Mouse (Mus musculus) spleen, postnatal 4 days (tissue): ENCODE results near the gene Tspo2.
"Not testable (repeated sequence)": the region's sequence is repeated elsewhere in the genome, so short reads cannot be mapped to it uniquely, and the experiment has no call there.

ENCODE experiments used
- DNase-seq, 2 experiments: peaks; one replicate each; pipeline ENCODE4 v3.0.0; 2022; ENCODE audit warnings: low spot score in 2 of 2

Tspo2 gene

DNA sequence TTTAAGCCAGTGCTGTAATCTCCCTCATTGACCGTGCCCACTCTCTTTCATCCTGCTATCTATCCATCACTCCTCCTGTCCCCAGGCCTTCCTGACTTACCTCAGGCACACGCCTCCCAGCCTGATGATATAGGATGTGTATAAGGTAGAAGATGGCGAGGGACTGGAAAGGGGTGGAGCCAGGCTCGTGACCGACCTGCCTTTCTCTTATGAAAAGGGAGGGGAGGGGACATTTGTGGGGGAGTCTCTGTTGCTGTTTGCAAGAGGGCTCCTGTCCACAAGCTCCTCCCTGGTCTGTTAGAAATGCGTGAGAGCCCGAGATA is at the start of gene Tspo2:
Gene Tspo2 (minus strand): TSS at position 170 of the 323 bp plus-strand sequence.
- peak; percentile 78 to 84 for DNase-seq

DNA sequence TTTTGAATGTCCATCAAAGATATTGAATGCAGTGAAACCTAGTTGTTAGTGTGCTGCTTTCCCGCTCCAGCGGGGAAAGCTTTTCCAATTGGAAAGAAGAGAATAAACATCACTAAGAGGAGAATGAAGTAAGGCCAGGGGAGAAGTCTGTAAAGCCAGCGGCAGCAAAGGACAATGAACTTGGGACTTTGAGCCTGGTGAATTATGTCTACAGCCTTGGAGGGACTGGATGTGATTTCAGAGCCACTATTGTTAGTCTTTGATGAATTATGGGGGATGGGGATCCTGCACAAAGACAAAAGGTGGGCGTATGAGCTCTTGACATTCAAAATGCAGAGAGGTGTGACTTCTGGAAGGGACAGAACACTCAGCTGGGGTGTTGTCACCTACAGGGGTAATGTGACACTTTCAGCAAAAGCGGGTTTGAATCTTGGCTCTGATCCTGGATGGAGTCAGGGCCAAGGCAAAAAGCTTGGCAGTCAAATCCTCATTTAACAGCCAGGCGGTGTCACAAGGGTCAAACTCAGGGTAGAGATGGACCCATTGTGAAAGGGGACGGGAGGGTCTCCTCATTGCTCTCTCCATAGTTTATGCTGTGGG is 49.6 kb upstream of the Tspo2 start:
- DNase-seq, result no peak

DNA sequence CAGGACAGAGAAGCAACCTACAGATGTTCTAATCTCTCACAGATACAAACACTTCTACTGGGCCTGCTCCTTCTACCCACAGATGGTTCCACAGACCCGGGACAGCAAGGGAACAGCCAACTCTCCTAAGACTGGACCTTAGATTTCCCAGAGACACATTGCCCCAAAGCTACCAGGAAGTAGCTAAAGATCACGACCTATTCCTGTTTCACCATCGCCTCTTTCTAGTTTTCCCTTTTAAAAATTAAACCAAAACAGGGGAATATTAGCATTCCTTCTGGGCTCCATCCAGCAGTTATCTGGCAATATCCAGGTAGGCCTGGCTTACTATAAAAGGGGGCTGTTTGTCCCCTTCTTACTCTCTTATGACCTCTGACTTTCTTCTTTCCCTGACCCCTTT is 46.7 kb upstream of the Tspo2 start:
- DNase-seq, result no peak

DNA sequence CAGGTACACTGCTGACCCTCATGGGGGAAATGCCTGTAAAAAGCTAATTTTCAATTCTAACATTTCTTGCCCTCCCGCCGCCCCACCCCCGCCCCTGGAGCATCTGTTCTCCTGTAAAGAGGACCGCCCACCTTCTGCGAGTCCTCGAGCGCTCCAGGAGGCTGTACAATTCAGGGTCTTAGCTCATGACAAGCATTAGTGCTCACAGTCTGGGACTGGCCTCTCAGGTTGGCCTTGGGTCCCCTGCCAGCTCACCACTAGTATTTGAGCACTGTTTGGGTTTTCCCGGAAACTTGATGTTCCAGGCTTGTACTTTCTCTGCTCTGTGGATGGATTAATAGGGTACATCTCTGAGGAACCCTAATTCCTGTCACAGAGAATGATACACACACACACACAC is 42.7 kb upstream of the Tspo2 start:
- DNase-seq, result no peak

DNA sequence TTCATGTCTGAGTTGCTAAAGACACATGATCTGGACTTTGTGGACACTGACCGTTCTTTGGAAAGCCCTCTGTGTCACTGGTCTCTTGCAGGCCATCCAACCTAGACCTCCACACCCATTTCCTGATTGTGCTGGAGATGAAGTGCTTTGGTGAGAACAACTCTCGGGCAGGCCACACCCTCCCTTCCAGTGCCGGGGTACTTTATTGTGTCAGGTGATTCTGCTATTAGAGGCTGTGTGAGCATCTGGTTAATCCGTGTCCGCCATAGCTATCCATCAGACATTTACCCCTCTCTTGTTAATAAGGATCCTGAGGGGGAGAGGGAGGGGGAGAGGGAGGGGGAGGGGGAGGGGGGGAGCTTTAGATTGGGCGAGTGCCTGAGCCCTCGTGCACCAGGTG is 42.3 kb upstream of the Tspo2 start:
- DNase-seq, result no peak

DNA sequence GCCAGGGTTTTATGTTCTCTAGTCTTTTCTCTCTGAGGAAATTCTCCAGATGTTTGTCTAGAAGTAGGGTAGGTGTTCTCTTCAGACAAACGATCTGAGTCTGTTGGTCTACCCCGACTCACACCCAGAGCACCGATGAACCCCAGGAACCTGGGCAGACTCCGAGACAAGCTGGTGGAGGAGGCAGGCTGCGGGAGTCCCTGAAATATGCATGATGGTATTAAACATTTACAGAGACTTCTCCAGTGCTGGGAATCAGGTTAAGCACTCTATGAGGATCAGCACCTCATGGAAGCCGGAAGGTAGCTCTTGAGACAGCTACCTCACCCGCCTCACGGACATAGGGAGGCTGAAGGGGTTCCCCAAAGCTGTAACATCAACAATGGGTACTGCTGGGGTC is 41.3 kb upstream of the Tspo2 start:
- no peak for DNase-seq

DNA sequence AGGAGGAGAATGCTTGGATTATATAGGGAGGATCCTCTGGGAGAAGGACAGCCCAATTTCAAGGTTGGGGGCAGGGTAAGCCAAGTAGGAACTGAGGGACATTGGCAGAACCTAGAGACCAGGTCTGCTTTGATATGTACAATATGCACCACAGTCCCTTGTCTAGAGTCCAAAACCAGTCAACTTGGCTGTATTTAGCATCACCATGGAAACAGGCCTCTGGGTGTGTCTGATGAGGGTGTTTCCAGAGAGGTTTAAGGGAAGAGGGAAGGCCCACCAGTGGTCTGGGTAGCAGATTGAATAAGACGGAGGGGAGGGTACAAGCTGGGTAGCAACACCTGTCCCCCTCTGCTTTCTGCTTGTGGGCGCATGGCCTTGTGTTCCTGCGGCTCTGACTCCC is 38.1 kb upstream of the Tspo2 start:
- DNase-seq, result no peak

DNA sequence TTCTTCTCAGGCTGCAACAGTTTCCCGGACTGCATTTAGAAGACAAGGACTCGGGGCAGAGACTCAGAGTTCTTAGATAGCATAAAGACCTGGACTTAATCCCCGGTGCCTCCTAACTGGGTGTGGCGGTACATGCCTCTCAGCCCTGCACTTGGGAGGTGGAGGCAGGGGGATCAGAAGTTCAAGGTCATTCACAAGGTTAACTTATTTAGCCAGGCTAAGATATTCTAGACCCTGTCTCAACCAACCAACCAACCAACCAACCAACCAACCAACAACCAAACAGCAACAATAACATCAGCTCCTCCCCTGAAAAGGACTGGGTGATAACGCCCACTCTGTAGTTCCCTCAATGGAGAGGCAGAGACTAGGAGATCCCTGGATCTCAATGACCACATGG is 32.9 kb upstream of the Tspo2 start:
- no peak for DNase-seq

DNA sequence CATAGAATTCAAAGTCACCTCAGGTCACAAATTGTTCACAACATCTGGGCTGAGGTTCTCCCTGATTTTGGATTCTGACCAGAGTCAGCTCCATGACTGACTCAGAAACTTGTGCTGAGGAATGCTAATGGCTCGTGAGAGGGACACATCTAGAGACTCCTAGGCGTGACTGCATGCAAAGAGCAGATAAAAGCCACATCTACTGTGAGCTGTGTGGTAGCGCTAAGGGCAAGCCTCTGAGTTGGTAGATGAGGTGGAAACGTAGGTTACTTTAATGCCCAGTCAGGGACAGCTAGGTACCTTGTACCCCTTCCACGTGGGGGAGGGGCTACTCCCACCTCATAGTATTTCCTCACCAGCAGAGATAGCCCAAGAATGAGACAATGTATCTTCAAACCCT is 32.4 kb upstream of the Tspo2 start:
- no peak for DNase-seq

DNA sequence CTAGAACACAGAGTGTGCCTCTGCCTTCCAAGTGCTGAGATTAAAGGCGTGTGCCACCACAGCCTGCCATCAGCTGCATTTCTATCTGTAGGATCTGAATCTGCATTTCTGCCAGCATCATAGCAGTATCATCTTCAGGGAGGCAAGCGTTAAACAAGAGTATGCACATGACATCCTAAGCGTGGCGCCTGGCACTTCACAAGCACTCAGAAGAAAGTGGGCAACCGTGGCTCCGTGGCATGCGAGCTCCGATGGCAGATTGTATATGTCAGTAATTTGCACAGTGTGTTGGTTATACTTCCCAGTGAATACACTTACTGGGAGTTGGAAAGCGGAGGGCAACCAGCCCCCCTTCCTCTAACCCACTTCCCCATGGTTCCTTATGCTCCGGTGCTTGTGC is 28.6 kb upstream of the Tspo2 start:
- DNase-seq, result no peak

DNA sequence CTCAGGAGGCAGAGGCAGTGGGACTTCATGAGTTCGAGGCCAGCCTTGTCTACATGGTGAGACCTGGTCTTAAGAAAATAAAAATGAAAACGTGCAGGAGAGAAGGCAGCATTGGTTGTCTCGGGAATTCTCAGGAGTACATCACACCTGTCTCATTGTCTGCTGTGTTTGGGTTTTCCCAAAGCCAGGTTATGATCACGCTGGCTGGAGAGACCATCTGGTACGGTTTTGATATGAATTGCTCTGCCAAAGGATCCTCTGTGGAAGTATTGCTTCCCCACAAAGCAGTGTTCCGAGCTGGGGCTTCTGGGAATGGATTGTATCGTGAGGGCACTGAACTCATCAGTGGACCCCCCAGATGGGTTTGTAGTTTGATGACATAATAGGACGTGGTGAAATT is 24.1 kb upstream of the Tspo2 start:
- no peak for DNase-seq

DNA sequence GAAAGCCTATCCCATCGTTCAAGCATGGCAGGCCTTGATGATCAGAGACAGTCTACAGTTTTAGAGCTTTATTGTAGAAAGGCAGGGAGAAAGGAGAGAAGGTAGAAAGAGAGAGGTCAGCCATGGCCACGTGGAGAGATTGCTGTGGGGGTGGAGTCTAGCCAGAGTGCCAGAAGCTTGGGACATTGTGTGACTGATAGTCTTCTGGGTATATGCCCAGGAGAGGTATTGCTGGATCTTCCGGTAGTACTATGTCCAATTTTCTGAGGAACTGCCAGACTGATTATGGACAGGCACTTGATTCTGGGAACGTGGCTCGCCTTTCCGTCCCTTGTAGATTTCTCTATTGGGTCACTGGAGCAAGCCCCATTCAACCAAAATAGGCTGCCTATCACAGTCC is 23.0 kb upstream of the Tspo2 start:
- not testable (repeated sequence) for DNase-seq

DNA sequence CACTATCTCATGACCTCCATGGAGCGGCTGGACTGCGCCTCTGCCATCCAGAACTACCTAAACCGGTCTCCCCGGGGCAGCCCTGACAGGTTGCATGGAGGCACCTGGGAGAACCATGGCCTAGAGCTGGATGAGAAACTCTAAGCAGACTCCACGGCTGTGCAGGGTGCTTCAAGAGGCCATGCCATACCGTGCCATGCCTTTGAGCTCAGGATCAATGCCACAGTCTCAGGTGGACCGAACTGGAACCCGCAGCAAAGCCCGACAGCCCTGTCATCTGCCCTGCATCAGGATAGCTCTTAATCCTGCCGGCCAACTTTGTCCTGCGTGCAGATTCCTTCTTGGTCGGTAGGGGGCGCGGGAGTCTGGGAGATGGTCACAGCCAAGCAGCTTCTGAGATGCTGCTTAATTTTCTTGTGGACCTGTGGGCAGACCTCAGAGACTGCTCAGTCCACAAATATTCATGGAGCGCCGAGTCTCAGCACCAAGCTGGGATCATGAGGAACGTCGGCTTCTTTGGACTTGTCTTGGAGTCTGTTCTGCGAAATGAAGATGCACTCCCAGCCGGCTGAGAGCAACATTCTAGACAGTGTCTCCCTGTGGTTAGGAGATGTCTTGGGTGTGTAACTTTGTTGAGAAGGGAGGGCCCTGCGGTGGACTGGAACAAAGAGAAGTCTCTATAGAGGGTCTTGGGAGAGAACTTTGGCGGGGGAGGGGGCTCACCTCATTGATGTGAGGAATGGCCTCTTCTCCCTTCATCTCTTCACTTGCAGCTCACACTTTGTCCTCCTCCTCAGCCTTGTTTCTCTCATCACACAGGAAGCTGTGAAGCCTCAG is 16.3 kb upstream of the Tspo2 start:
- peak; percentile 87 to 97 for DNase-seq

DNA sequence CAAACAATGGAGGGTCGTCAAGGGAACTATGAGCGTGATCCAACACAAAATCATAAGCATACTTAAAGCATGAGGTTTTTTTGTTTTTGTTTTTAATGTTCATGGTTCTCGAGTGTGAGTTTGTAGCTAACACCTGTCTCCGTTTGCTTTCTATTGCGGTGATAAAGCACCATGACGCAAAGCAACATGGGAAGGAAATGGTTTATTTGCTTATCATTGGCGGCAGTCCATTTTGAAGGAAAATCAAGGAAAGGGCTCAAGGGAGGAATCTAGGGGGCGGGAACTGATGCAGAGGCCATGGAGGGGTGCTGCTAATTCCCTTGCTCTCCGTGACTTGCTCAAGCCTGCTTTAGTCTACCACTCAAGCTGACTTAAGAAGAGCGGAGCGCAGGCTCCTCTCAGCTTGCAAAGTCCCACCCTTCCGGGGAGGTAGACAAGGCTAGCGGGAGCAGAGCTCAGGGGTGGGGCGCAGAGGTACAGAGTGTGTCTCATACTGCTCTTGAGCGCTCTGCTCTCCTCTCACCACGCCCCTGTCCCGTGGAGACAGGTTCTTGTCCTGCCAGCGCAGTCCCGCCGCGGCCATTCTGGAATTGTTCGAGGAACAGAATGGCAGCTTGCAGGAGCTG is 15.6 kb upstream of the Tspo2 start:
- no peak for DNase-seq

DNA sequence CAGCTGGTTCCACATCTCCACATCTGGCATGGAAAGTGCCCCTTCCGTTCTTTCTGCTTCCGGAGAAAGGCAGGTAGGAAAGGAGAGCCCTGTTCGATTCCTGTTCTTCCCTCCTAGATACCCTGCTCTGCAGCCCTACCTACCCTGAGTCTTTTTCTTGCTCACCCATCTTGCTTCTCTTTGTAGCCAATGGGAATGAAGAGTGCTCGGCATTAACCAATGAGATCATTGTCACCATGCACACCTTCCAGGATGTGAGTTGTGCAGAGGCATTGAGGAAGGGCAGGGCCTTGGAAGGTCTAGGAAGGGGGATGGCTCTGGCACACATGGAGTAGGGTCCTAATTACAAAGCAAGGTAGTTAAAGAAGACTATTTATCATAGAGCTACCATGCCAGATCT is 12.1 kb upstream of the Tspo2 start:
- no peak for DNase-seq

DNA sequence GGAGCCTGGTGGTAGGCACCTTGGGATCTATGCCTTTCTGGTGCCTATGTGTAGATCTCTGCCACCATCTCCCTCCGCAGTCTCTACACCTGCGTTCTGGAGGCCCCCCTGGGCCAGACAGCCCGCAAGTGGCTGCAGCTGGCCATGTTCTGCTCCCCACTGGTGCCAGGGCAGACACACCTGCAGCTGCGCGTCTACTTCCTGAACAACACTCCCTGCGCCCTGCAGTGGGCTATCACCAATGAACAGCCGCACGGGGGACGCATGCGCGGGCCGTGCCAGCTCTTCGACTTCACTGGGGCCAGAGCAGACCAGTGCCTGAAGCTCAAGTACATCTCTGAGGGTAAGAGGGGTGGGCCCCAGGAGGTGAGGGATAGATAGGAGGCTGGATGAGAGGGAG is 10.8 kb upstream of the Tspo2 start:
- DNase-seq, result no peak

DNA sequence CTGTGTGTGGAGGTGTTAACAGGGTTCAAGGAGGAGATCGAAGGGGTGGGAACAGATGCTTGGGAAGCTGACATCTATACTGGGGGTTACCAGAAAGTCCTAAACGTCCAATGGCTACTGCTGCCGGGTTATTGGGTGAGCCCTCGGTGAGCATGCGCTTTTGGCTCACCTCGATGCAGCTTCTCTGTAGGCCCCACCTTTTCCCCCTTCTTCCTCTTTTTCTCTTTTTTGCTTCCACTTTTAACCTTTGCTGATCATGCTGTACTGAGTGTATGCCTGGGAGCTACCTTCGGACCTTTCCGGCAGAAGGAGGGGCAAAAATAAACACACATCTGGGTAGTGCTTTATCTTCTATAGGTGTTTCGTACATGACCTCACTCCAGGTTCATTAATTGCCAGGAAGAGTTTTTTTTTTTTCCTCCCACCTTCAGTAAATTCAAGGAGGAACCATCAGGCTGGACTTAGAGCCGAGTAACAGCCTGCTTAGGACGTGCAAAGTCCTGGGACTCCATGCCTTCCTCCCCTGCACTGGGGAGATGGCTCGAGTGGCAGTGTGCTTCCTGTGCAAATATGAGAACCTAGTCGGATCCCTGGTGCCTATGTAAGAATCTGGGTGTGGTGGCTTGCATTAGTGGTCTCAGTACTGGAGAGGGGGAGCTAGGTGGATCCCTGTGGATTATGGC is 6.8 kb upstream of the Tspo2 start:
- DNase-seq, result no peak

DNA sequence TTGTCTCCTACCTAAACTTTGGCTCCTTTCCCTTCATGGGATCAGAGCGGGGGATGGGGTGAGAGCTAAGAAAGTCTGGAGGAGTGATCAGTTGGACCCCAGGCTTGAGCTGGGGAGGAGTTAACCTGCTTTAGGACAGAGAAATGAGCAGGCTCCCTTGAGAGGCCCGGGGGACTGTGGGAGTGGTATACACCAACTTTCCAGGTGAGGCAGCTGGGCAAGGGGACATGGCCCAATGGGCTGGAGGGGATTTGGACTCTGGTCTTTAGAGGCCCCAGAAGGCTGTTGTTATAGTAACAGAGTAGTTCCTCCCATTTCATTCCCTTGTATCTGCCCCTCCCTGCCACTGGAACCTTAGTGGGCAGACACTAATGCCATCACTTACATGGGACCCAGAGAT is 4.6 kb upstream of the Tspo2 start:
- DNase-seq, result no peak

DNA sequence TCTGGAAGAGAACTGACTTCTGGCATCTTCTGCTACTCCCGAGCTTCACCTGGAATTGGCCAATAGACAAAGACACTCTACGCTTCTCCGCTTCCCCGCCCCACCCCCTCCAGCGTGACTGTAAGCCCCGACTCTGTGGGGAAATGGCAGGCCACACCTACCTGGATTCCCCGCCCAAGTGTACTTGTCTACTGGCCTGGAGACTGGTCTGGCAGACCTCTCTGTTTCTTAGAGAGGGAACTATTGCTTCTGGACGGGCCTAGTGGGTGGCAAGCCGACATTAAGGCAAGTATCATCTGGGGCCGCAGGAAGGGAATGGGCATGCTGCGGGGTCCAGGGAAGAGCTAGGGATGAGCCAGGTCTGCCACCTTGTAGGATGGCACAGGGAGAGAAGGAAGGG is 3.4 kb upstream of the Tspo2 start, which contains the start of gene Unc5cl:
Gene Unc5cl (plus strand): TSS at position 214 of the 400 bp plus-strand sequence.
- DNase-seq, result peak in 1 of 2 experiments; percentile 36

DNA sequence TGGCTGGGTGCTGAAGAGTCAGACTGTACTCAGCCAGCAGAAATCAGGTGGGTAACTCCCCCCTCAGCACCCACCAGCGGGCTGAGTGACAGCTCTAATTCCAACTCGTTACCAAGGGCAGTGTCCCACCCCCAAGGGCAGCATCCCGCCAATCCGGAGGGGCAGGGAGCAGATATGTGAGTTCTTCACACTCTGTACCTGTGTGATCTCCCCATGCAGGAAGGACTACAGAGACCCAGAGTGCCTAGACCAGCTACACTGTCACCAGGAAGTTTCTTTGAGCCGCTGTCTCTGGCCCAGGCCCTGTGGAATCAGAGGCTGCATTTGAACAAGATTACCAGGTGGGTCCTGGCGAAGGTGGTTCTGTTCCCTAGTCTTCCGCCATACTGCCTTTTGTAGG is 2.9 kb upstream of the Tspo2 start:
- no peak for DNase-seq

DNA sequence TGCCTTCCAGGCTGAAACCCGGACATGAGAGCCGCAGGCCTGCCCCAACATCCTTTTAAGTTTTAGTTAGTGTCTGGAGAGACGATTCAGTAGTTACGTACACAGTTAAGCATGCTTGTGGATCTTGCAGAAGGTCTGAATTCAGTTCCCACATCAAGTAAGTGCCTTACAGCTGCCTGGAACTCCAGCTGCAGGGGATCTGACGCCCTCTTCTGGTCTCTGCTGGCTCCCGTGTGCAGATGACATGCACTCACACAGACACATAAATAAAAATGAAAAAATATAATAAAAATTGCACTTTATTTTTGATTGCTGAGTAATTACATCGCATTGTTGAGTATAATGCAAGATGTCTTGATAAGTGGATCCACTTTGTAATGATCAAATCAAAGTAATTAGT is 2.2 kb upstream of the Tspo2 start:
- DNase-seq, result no peak

DNA sequence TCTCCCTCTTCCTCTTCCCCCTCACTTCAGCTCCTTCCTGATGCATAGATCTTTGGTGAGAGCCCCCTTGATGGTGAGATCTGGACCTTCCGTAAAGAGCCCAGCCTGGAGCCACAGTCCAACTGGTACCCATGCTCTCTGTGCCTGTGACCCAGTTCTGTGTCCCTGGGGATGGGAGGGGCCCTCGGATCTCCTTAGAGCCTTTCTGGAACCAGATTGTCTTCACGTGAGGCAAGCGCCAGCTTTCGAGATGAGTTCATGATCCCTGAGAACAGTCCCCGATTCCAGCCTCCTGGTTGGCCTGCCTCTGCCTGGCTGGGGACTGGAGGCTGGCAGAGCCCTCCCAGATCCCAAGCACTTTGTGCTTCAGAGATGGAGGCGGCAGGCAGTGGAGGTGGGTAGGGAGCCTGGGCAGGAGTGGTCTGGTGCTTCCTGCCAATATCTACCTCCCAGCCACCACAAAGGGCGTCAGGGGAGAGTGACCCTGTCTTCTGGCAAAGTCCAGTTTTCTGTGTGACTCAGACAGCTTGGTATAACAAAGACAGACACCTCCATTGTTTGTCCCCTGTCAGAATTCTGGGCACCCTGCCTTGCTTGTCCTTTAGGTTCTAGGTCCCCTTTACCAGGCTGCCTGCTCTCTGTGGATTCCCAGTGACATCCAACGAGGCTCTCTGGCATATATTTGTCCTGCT is 577 bp upstream of the Tspo2 start:
- DNase-seq, result peak in 1 of 2 experiments; percentile 41
